Mouse (Mus musculus) E14TG2a.4 (cell line): ENCODE data around the gene Ebf3.

Source experiments
- CTCF ChIP-seq: conservative IDR thresholded peaks from 2 replicates; pipeline ENCODE4 v1.5.1; 2014; ENCODE audit warnings: low read length
- NANOG ChIP-seq: IDR thresholded peaks from 2 replicates; pipeline ENCODE4 v1.6.1; 2014; ENCODE audit warnings: borderline replicate concordance, low read length, mixed read lengths
- POU5F1 ChIP-seq: IDR thresholded peaks from 2 replicates; pipeline ENCODE4 v1.6.1; 2014; ENCODE audit warnings: low read length, borderline replicate concordance

- TF ChIP-seq CTCF (no peak), NANOG (no peak), POU5F1 (no peak)
These were observed 1.3 kb upstream of the Ebf3 start for GRCm38 (mm10) chr7:137315544-137315940.
